Mouse (Mus musculus): Measurements from ENCODE around the gene Smtn. TPM values are rescaled to one million over a fixed set of nuclear protein-coding genes. Genes with fewer than 3 reads are reported as not detected.

Gene Smtn
- total and polyA plus RNA-seq, 3 experiments: not detected

GRCm38 (mm10) chr11:3549791-3550190 lies 9.4 kb upstream of the Smtn start:
- TF ChIP-seq CTCF (IDR thresholded peaks at IDR 0.05; ENCODE audit: low read depth, low read length) (no peak), TAL1 (conservative IDR thresholded peaks at IDR 0.05; ENCODE audit: low read depth, low read length) (no peak), POLR2AphosphoS5 (IDR thresholded peaks at IDR 0.05; ENCODE audit: insufficient replicate concordance, low read depth, low read length) (no peak), GATA1 (IDR thresholded peaks at IDR 0.05; ENCODE audit: borderline replicate concordance, low read length) (no peak), GATA2 (IDR thresholded peaks at IDR 0.05; ENCODE audit: borderline replicate concordance, low read depth, low read length) (no peak)
- no peak for DNase-seq (ENCODE audit: low spot score)
- no peak for ATAC-seq (ENCODE audit: extremely low read depth, insufficient number of reproducible peaks, low FRiP score, poor library complexity, severe bottlenecking)
- no peaks in the 10 kb centered on the region for H3K4me1 ChIP-seq (ENCODE audit: insufficient read depth, low read depth, low read length)
- H3K4me3 ChIP-seq (ENCODE audit: low read depth, low read length): no peak overlapping the region
- H3K9me3 ChIP-seq (replicated peaks): no peaks in the 10 kb centered on the region
- peaks cover 3% of the 10 kb centered on the region; the same call in 1 of the 2 replicates for H3K27me3 ChIP-seq (ENCODE audit: insufficient read depth, low read length)
- H3K36me3 ChIP-seq (replicated peaks): no peaks in the 10 kb centered on the region

- DNase-seq (ENCODE audit: low spot score) (no peak), ATAC-seq (ENCODE audit: extremely low read depth, insufficient number of reproducible peaks, low FRiP score, poor library complexity, severe bottlenecking) (no peak)
- Histone ChIP-seq H3K4me3 (ENCODE audit: low read depth, low read length) (no peak overlapping the region), H3K36me3 (replicated peaks) (no peaks in the 10 kb centered on the region), H3K4me1 (ENCODE audit: insufficient read depth, low read depth, low read length) (no peaks in the 10 kb centered on the region), H3K27me3 (ENCODE audit: insufficient read depth, low read length) (no peaks in the 10 kb centered on the region; the same call in 1 of the 2 replicates), H3K9me3 (replicated peaks) (peaks cover 3% of the 10 kb centered on the region; the same call in 1 of the 2 replicates)
- TF ChIP-seq GATA1 (IDR thresholded peaks at IDR 0.05; ENCODE audit: borderline replicate concordance, low read length) (no peak), CTCF (IDR thresholded peaks at IDR 0.05; ENCODE audit: low read depth, low read length) (no peak), TAL1 (conservative IDR thresholded peaks at IDR 0.05; ENCODE audit: low read depth, low read length) (no peak), POLR2AphosphoS5 (IDR thresholded peaks at IDR 0.05; ENCODE audit: insufficient replicate concordance, low read depth, low read length) (no peak)
These were observed 8.3 kb upstream of the Smtn start for GRCm38 (mm10) chr11:3548564-3549295.

GRCm38 (mm10) chr11:3547969-3548368 lies 7.6 kb upstream of the Smtn start:
- Histone ChIP-seq H3K4me1 (ENCODE audit: insufficient read depth, low read depth, low read length) (no peaks in the 10 kb centered on the region), H3K27me3 (ENCODE audit: insufficient read depth, low read length) (no peaks in the 10 kb centered on the region; the same call in 1 of the 2 replicates), H3K4me3 (ENCODE audit: low read depth, low read length) (no peak overlapping the region), H3K36me3 (replicated peaks) (no peaks in the 10 kb centered on the region), H3K9me3 (replicated peaks) (peaks cover 3% of the 10 kb centered on the region; the same call in 1 of the 2 replicates)
- DNase-seq (ENCODE audit: low spot score) (no peak), ATAC-seq (ENCODE audit: extremely low read depth, insufficient number of reproducible peaks, low FRiP score, poor library complexity, severe bottlenecking) (no peak)
- TF ChIP-seq GATA1 (IDR thresholded peaks at IDR 0.05; ENCODE audit: borderline replicate concordance, low read length) (no peak), TAL1 (conservative IDR thresholded peaks at IDR 0.05; ENCODE audit: low read depth, low read length) (no peak), POLR2AphosphoS5 (IDR thresholded peaks at IDR 0.05; ENCODE audit: insufficient replicate concordance, low read depth, low read length) (no peak), CTCF (IDR thresholded peaks at IDR 0.05; ENCODE audit: low read depth, low read length) (no peak), GATA2 (IDR thresholded peaks at IDR 0.05; ENCODE audit: borderline replicate concordance, low read depth, low read length) (no peak)

GRCm38 (mm10) chr11:3547047-3547446 lies 6.6 kb upstream of the Smtn start:
- no peaks in the 10 kb centered on the region for H3K36me3 ChIP-seq (replicated peaks)
- peaks cover 3% of the 10 kb centered on the region; the same call in 1 of the 2 replicates for H3K9me3 ChIP-seq (replicated peaks)
- H3K27me3 ChIP-seq (ENCODE audit: insufficient read depth, low read length): no peaks in the 10 kb centered on the region; the same call in 1 of the 2 replicates
- DNase-seq (ENCODE audit: low spot score) (no peak), ATAC-seq (ENCODE audit: extremely low read depth, insufficient number of reproducible peaks, low FRiP score, poor library complexity, severe bottlenecking) (no peak)
- no peak overlapping the region for H3K4me3 ChIP-seq (ENCODE audit: low read depth, low read length)
- no peaks in the 10 kb centered on the region for H3K4me1 ChIP-seq (ENCODE audit: insufficient read depth, low read depth, low read length)
- TF ChIP-seq TAL1 (conservative IDR thresholded peaks at IDR 0.05; ENCODE audit: low read depth, low read length): no peak
- TF ChIP-seq GATA2 (IDR thresholded peaks at IDR 0.05; ENCODE audit: borderline replicate concordance, low read depth, low read length): no peak
- TF ChIP-seq GATA1 (IDR thresholded peaks at IDR 0.05; ENCODE audit: borderline replicate concordance, low read length): no peak
- TF ChIP-seq POLR2AphosphoS5 (IDR thresholded peaks at IDR 0.05; ENCODE audit: insufficient replicate concordance, low read depth, low read length): no peak
- TF ChIP-seq CTCF (IDR thresholded peaks at IDR 0.05; ENCODE audit: low read depth, low read length): no peak

GRCm38 (mm10) chr11:3546242-3546562 lies 5.8 kb upstream of the Smtn start:
- peaks cover 3% of the 10 kb centered on the region; the same call in 1 of the 2 replicates for H3K9me3 ChIP-seq (replicated peaks)
- H3K27me3 ChIP-seq (ENCODE audit: insufficient read depth, low read length): no peaks in the 10 kb centered on the region; the same call in 1 of the 2 replicates
- H3K36me3 ChIP-seq (replicated peaks): no peaks in the 10 kb centered on the region
- no peaks in the 10 kb centered on the region for H3K4me1 ChIP-seq (ENCODE audit: insufficient read depth, low read depth, low read length)
- TF ChIP-seq POLR2AphosphoS5 (IDR thresholded peaks at IDR 0.05; ENCODE audit: insufficient replicate concordance, low read depth, low read length) (no peak), TAL1 (conservative IDR thresholded peaks at IDR 0.05; ENCODE audit: low read depth, low read length) (no peak), GATA2 (IDR thresholded peaks at IDR 0.05; ENCODE audit: borderline replicate concordance, low read depth, low read length) (no peak), CTCF (IDR thresholded peaks at IDR 0.05; ENCODE audit: low read depth, low read length) (no peak)
- ATAC-seq (ENCODE audit: extremely low read depth, insufficient number of reproducible peaks, low FRiP score, poor library complexity, severe bottlenecking): no peak
- H3K4me3 ChIP-seq (ENCODE audit: low read depth, low read length): no peak overlapping the region
- no peak for DNase-seq (ENCODE audit: low spot score)

- ATAC-seq (ENCODE audit: extremely low read depth, insufficient number of reproducible peaks, low FRiP score, poor library complexity, severe bottlenecking): no peak
- Histone ChIP-seq H3K4me1 (ENCODE audit: insufficient read depth, low read depth, low read length) (no peaks in the 10 kb centered on the region), H3K27me3 (ENCODE audit: insufficient read depth, low read length) (no peaks in the 10 kb centered on the region; the same call in 1 of the 2 replicates), H3K36me3 (replicated peaks) (no peaks in the 10 kb centered on the region), H3K4me3 (ENCODE audit: low read depth, low read length) (no peak overlapping the region), H3K9me3 (replicated peaks) (peaks cover 3% of the 10 kb centered on the region; the same call in 1 of the 2 replicates)
- TF ChIP-seq GATA2 (IDR thresholded peaks at IDR 0.05; ENCODE audit: borderline replicate concordance, low read depth, low read length) (no peak), POLR2AphosphoS5 (IDR thresholded peaks at IDR 0.05; ENCODE audit: insufficient replicate concordance, low read depth, low read length) (no peak), TAL1 (conservative IDR thresholded peaks at IDR 0.05; ENCODE audit: low read depth, low read length) (no peak), CTCF (IDR thresholded peaks at IDR 0.05; ENCODE audit: low read depth, low read length) (no peak), GATA1 (IDR thresholded peaks at IDR 0.05; ENCODE audit: borderline replicate concordance, low read length) (no peak)
- no peak for DNase-seq (ENCODE audit: low spot score)
These were observed 5.3 kb upstream of the Smtn start for GRCm38 (mm10) chr11:3545531-3546241.
